Mouse (Mus musculus) adrenal gland, adult 8-10 months (tissue): ENCODE data around the gene Defa20. TPM values are rescaled to one million over a fixed set of nuclear protein-coding genes. Genes with fewer than 3 reads are reported as not detected.
"Not testable (repeated sequence)": the region's sequence is repeated elsewhere in the genome, so short reads cannot be mapped to it uniquely, and the experiment has no call there.

Source experiments
- DNase-seq: peaks from one replicate; pipeline ENCODE4 v3.0.0; 2022
- total RNA-seq, 4 experiments: library from RNA; stranded (reverse); gene quantifications; 2 replicates each; pipeline ENCODE4 v1.2.4; 2022

The Defa20 gene
- total RNA-seq, result not detected

- DNase-seq, result not testable (repeated sequence)
These were observed at the start of gene Defa20 for GRCm38 (mm10) chr8:21508958-21509357. Gene Defa20, plus strand, starts transcription at chr8:21509258.

GRCm38 (mm10) chr8:21528732-21529131 is 19.7 kb downstream of the Defa20 start, which contains the start of gene Defa32:
Gene Defa32, plus strand, starts transcription at chr8:21529032.
- DNase-seq, result not testable (repeated sequence)

Other genes starting within 250 kb of the Defa20 start
- gene Defa27, start 193.7 kb upstream of the Defa20 start, total RNA-seq, result not detected
- gene Defa29, start 182.2 kb upstream of the Defa20 start, total RNA-seq, result not detected
- gene Defa2, start 130.7 kb upstream of the Defa20 start, total RNA-seq, result not detected
- gene Defa33, start 117.4 kb upstream of the Defa20 start, total RNA-seq, result not detected
- gene Defa36, start 81.8 kb upstream of the Defa20 start, total RNA-seq, result not detected
- not detected for gene Gm7849, start 52.7 kb upstream of the Defa20 start, total RNA-seq
- not detected for gene Defa32, start 19.8 kb downstream of the Defa20 start, total RNA-seq
- gene Defa37, start 56.1 kb downstream of the Defa20 start, total RNA-seq, result not detected
- not detected for gene Defa28, start 73.7 kb downstream of the Defa20 start, total RNA-seq
- not detected for gene Gm7861, start 85.2 kb downstream of the Defa20 start, total RNA-seq
- not detected for gene Defa26, start 108.9 kb downstream of the Defa20 start, total RNA-seq
- gene Defa17, start 146.5 kb downstream of the Defa20 start, total RNA-seq, result not detected
- gene Defa34, start 156.5 kb downstream of the Defa20 start, total RNA-seq, result not detected
- not detected for gene AY761184, start 194.4 kb downstream of the Defa20 start, total RNA-seq
- not detected for gene Defa24, start 225.2 kb downstream of the Defa20 start, total RNA-seq